16 mouse cellular contexts compared by ENCODE assay signal in genomic region chr8:127964801-127965200, GRCm38 (mm10).
DNase-seq lines count a peak whose midpoint lies in the region; ATAC-seq and TF ChIP-seq lines count a peak whose summit lies in the region.
"Had no signal": no experiment of that assay in that cellular context is flagged by ENCODE, and none has a peak within 500 bp of the region (broad histone marks: within the 10 kb centered on the region; RNA-seq: fewer than 3 reads in every experiment).

No protein-coding gene starts in this region.

- H3K36me3 ChIP-seq in kidney, postnatal 0 days (ENCODE audit: insufficient read depth, low read length): no peaks in the 10 kb centered on the region
- H3K36me3 ChIP-seq in kidney, embryonic 16.5 days (ENCODE audit: insufficient read depth, low read length): no peaks in the 10 kb centered on the region
- no peaks in the 10 kb centered on the region for H3K36me3 ChIP-seq in lung, postnatal 0 days (ENCODE audit: insufficient read depth, low read length)
- H3K36me3 ChIP-seq: heart, embryonic 13.5 days; intestine, embryonic 15.5 days; stomach, embryonic 15.5 days had no signal

- peaks cover 11% of the 10 kb centered on the region; the same call in 1 of the 2 replicates for H3K4me1 ChIP-seq in kidney, postnatal 0 days (replicated peaks; ENCODE audit: insufficient read depth, low read length)
- H3K4me1 ChIP-seq in kidney, embryonic 16.5 days (ENCODE audit: insufficient read depth, low read length): 0 out of 2 replicates have a peak, but pooled peaks cover 13% of the 10 kb centered on the region
- 0 out of 2 replicates have a peak, but pooled peaks cover 6% of the 10 kb centered on the region for H3K4me1 ChIP-seq in lung, postnatal 0 days (ENCODE audit: insufficient read depth, low read depth, low read length)
- H3K4me1 ChIP-seq: stomach, embryonic 15.5 days had no signal

- H3K27me3 ChIP-seq in kidney, postnatal 0 days (ENCODE audit: insufficient read depth, low read length): no peaks in the 10 kb centered on the region
- no peaks in the 10 kb centered on the region for H3K27me3 ChIP-seq in kidney, embryonic 16.5 days (ENCODE audit: insufficient read depth, low read length)
- no peaks in the 10 kb centered on the region for H3K27me3 ChIP-seq in lung, postnatal 0 days (replicated peaks; ENCODE audit: insufficient read depth, low read length)
- H3K27me3 ChIP-seq: heart, embryonic 13.5 days; intestine, embryonic 15.5 days; Patski; stomach, embryonic 15.5 days had no signal

- ATAC-seq in kidney, postnatal 0 days (replicated peaks; ENCODE audit: low FRiP score, low read depth): no peak
- no peak for ATAC-seq in kidney, embryonic 16.5 days (ENCODE audit: low FRiP score, low TSS enrichment)
- ATAC-seq in lung, postnatal 0 days: peak; percentile 63
- ATAC-seq: intestine, embryonic 15.5 days; Patski had no signal

- no peak for TF ChIP-seq CTCF in kidney, postnatal 0 days (IDR thresholded peaks at IDR 0.05; ENCODE audit: low read depth)
- no peak for TF ChIP-seq CTCF in lung, postnatal 0 days (IDR thresholded peaks at IDR 0.05)

- peak; percentile 68 for DNase-seq in kidney, postnatal 0 days (ENCODE audit: low spot score)
- DNase-seq in 416B (ENCODE audit: low read depth): peak; percentile 45
- peak; percentile 54 for DNase-seq in adipocyte (ENCODE audit: low spot score)
- DNase-seq in lung, postnatal 0 days (ENCODE audit: low spot score): peak; percentile 66
- no peak for DNase-seq in urinary bladder, postnatal 25 days (ENCODE audit: low spot score)
- no peak for DNase-seq in layer of hippocampus, adult 11-12 months (ENCODE audit: low spot score)
- DNase-seq: cerebellum, postnatal 14 days; gastrocnemius, postnatal 14 days; midbrain, embryonic 14.5 days; spleen, adult 18-20 months had no signal

- H3K9me3 ChIP-seq in kidney, postnatal 0 days (replicated peaks; ENCODE audit: low read length): no peaks in the 10 kb centered on the region
- no peaks in the 10 kb centered on the region for H3K9me3 ChIP-seq in kidney, embryonic 16.5 days (ENCODE audit: low read length)
- H3K9me3 ChIP-seq in lung, postnatal 0 days (ENCODE audit: low read length): no peaks in the 10 kb centered on the region
- H3K9me3 ChIP-seq: heart, embryonic 13.5 days; intestine, embryonic 15.5 days; stomach, embryonic 15.5 days had no signal

- no peak for TF ChIP-seq EP300 in lung, postnatal 0 days (IDR thresholded peaks at IDR 0.05)

- peak overlapping the region; percentile 15; the same call in 1 of the 2 replicates for H3K27ac ChIP-seq in kidney, postnatal 0 days
- H3K27ac ChIP-seq in kidney, embryonic 16.5 days (ENCODE audit: low read length): no peak overlapping the region
- H3K27ac ChIP-seq in lung, postnatal 0 days (ENCODE audit: low read length): no peak overlapping the region
- H3K27ac ChIP-seq: heart, embryonic 13.5 days; intestine, embryonic 15.5 days; stomach, embryonic 15.5 days had no signal

- no peak overlapping the region for H3K4me2 ChIP-seq in kidney, postnatal 0 days (ENCODE audit: low read length)
- no peak overlapping the region for H3K4me2 ChIP-seq in kidney, embryonic 16.5 days (replicated peaks; ENCODE audit: low read depth, low read length)
- no peak overlapping the region for H3K4me2 ChIP-seq in lung, postnatal 0 days (replicated peaks; ENCODE audit: low read depth, low read length)
- H3K4me2 ChIP-seq: heart, embryonic 13.5 days; intestine, embryonic 15.5 days; liver, embryonic 11.5 days; stomach, embryonic 15.5 days had no signal

- H3K9ac ChIP-seq in kidney, postnatal 0 days (ENCODE audit: low read depth, low read length): no peak overlapping the region; the same call in 1 of the 2 replicates
- no peak overlapping the region for H3K9ac ChIP-seq in kidney, embryonic 16.5 days (replicated peaks; ENCODE audit: low read length)
- H3K9ac ChIP-seq in lung, postnatal 0 days (replicated peaks; ENCODE audit: low read depth): no peak overlapping the region
- H3K9ac ChIP-seq: heart, embryonic 13.5 days; intestine, embryonic 15.5 days; stomach, embryonic 15.5 days had no signal

- no peak overlapping the region for H3K4me3 ChIP-seq in kidney, postnatal 0 days (replicated peaks; ENCODE audit: low read depth, low read length)
- H3K4me3 ChIP-seq in kidney, embryonic 16.5 days (ENCODE audit: low read length): no peak overlapping the region
- no peak overlapping the region for H3K4me3 ChIP-seq in lung, postnatal 0 days (ENCODE audit: low read depth, low read length)
- H3K4me3 ChIP-seq: heart, embryonic 13.5 days; intestine, embryonic 15.5 days; stomach, embryonic 15.5 days had no signal

Comparison
In these comparisons a context has a peak if more than half of its experiments do, and no peak if none do; other contexts are left out.
1. DNase-seq: peak in kidney, postnatal 0 days (single experiment), 416B (single experiment), adipocyte (single experiment) and lung, postnatal 0 days (single experiment); none in urinary bladder, postnatal 25 days (single experiment) and layer of hippocampus, adult 11-12 months (single experiment).